24 mouse cellular contexts compared by ENCODE assay signal in the genomic region with DNA sequence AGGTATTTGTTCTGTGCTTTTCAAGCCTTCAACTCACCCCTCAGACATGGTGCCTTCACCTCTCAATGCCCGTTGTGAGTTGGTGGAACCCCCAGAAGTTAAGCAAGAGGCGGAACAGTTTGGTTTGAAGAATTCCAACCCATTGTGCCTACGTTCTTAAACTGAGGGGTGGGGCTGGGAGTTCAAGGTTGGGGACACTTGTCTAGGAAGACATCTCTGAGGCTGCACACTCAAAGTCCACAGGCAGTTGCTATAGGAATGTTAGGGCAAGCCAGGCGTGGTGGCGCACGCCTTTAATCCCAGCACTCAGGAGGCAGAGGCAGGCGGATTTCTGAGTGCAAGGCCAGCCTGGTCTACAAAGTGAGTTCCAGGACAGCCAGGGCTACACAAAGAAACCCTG. TPM values are rescaled to one million over a fixed set of nuclear protein-coding genes. Genes with fewer than 3 reads are reported as not detected.
"Had no signal": no experiment of that assay in that cellular context is flagged by ENCODE, and none has a peak within 500 bp of the region (broad histone marks: within the 10 kb centered on the region; RNA-seq: fewer than 3 reads in every experiment).

No protein-coding gene starts in this region.

RNA-seq across cellular contexts. Expression of a gene that starts 1.3 kb away (rescaled TPM):
- polyA plus RNA-seq: limb, embryonic 11.5 days; liver, adult 2 months; liver, embryonic 12.5 days; liver, embryonic 13.5 days; liver, embryonic 14.5 days; liver, embryonic 15.5 days; liver, embryonic 16.5 days; liver, postnatal 0 days; lung, adult 2 months; lung, embryonic 14.5 days; lung, embryonic 15.5 days; lung, embryonic 16.5 days; lung, postnatal 0 days; macrophage; midbrain, embryonic 11.5 days; midbrain, embryonic 14.5 days; midbrain, embryonic 15.5 days; midbrain, postnatal 0 days; myocyte; neural tube, embryonic 11.5 days had no signal

RNA-seq across cellular contexts. Expression of a gene that starts 14.6 kb away (rescaled TPM):
- polyA plus RNA-seq: liver, embryonic 12.5 days; midbrain, embryonic 16.5 days had no signal

RNA-seq across cellular contexts. Expression of a gene that starts 28.3 kb away (rescaled TPM):
- polyA plus RNA-seq: limb, embryonic 10.5 days; limb, embryonic 13.5 days; liver, adult 2 months; liver, embryonic 12.5 days; liver, embryonic 14.5 days; liver, embryonic 15.5 days; liver, embryonic 16.5 days; liver, postnatal 0 days; lung, embryonic 15.5 days; lung, embryonic 16.5 days; macrophage; midbrain, embryonic 10.5 days had no signal
